ENCODE assay signal across 8 mouse cellular contexts in the genomic region with DNA sequence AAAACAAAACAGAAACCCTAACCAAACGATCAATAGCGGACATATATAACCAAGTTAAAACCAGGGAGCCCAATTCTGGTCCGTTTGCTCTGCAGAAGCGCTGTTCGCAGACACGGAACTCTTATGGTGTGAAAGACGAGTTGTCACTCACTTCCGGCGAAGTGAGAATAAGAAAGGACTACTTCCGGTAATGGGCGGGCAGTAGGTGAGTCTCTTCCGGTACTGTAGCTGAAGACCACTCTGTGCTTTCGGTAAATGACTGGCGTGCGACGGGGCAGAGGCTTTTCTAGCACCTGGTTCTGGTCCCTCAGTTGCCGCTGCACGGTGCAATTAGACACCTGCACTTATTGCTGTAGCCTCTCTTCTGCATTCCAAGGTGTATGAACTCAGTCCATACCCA. TPM values are rescaled to one million over a fixed set of nuclear protein-coding genes. Genes with fewer than 3 reads are reported as not detected.
DNase-seq lines count a peak whose midpoint lies in the region; ATAC-seq and TF ChIP-seq lines count a peak whose summit lies in the region.

A gene (plus strand): TSS at position 176 of the 400 bp plus-strand sequence.

- WGBS in large intestine, adult 2 months: under 1% methylated on average over 18 of the region's 18 CpGs
- WGBS in liver, postnatal 0 days (ENCODE audit: insufficient replicate concordance): under 1% methylated on average over 18 of the region's 18 CpGs
- 0% methylated on average over 18 of the region's 18 CpGs for WGBS in neural tube, embryonic 14.5 days

- peak within 1 kb of the TSS; percentile 62 for H3K27ac ChIP-seq in liver, postnatal 0 days (ENCODE audit: low read depth)
- H3K27ac ChIP-seq in neural tube, embryonic 14.5 days (ENCODE audit: low read depth, low read length): peak within 1 kb of the TSS; percentile 53

- peaks cover 66% of the 10 kb centered on the region for H3K4me1 ChIP-seq in erythroblast, embryonic 14.5 days (ENCODE audit: control insufficient read depth)
- peaks cover 22% of the 10 kb centered on the region for H3K4me1 ChIP-seq in liver, postnatal 0 days (ENCODE audit: insufficient read depth)
- peaks cover 26% of the 10 kb centered on the region for H3K4me1 ChIP-seq in neural tube, embryonic 14.5 days (ENCODE audit: control insufficient read depth, insufficient read depth, low read length)

- TF ChIP-seq CTCF in liver, postnatal 0 days (IDR thresholded peaks at IDR 0.05; ENCODE audit: low read depth): peak; percentile 7; the same call in 1 of the 2 replicates

- peak within 1 kb of the TSS; percentile 92 for H3K4me2 ChIP-seq in liver, postnatal 0 days (ENCODE audit: low read depth, low read length)
- peak within 1 kb of the TSS; percentile 99 for H3K4me2 ChIP-seq in neural tube, embryonic 14.5 days (ENCODE audit: low read depth, low read length)

- H3K36me3 ChIP-seq in erythroblast, embryonic 14.5 days (ENCODE audit: control insufficient read depth): peaks cover 34% of the 10 kb centered on the region
- H3K36me3 ChIP-seq in liver, postnatal 0 days (replicated peaks; ENCODE audit: insufficient read depth, low read length): peaks cover 13% of the 10 kb centered on the region
- peaks cover 11% of the 10 kb centered on the region; the same call in 1 of the 2 replicates for H3K36me3 ChIP-seq in neural tube, embryonic 14.5 days (ENCODE audit: control insufficient read depth, insufficient read depth, low read length)

- peak within 1 kb of the TSS; percentile 73 for H3K4me3 ChIP-seq in erythroblast, embryonic 14.5 days (replicated peaks)
- peak within 1 kb of the TSS; percentile 74 for H3K4me3 ChIP-seq in liver, postnatal 0 days (ENCODE audit: low read depth, low read length)
- H3K4me3 ChIP-seq in neural tube, embryonic 14.5 days (ENCODE audit: low read depth, low read length): peak within 1 kb of the TSS; percentile 54

- peak within 1 kb of the TSS; percentile 71 for H3K9ac ChIP-seq in liver, postnatal 0 days (replicated peaks)
- H3K9ac ChIP-seq in neural tube, embryonic 14.5 days (replicated peaks; ENCODE audit: low read depth, low read length): peak within 1 kb of the TSS; percentile 63

- intact Hi-C loops in heart, postnatal 14 days (cut with DNase I): no loop called here

- H3K9me3 ChIP-seq in erythroblast, embryonic 14.5 days (ENCODE audit: control insufficient read depth, low read length): no peaks in the 10 kb centered on the region
- no peaks in the 10 kb centered on the region for H3K9me3 ChIP-seq in liver, postnatal 0 days (ENCODE audit: low read length)
- no peaks in the 10 kb centered on the region for H3K9me3 ChIP-seq in neural tube, embryonic 14.5 days (ENCODE audit: control insufficient read depth, low read length)

- peak; percentile 44; the same call in 1 of the 2 replicates for TF ChIP-seq EP300 in liver, postnatal 0 days (IDR thresholded peaks at IDR 0.05; ENCODE audit: low read depth)

- peak; percentile 79 for ATAC-seq in liver, postnatal 0 days
- peak; percentile 75 for ATAC-seq in neural tube, embryonic 14.5 days (ENCODE audit: low read depth)

- peak; percentile 95 for DNase-seq in ES-CJ7 (ENCODE audit: low read depth, low spot score)
- DNase-seq in brain, embryonic 18.5 days (ENCODE audit: low read depth, low spot score): peak; percentile 82
- DNase-seq in heart, postnatal 14 days: peak; percentile 73 to 83
- no peak for DNase-seq in large intestine, adult 2 months (ENCODE audit: low read depth, low spot score)
- peak; percentile 80 for DNase-seq in liver, postnatal 0 days
- DNase-seq in thymus, postnatal 10 days (ENCODE audit: low spot score in 2 of 2): peak; percentile 62 to 82

- peaks cover 43% of the 10 kb centered on the region for H3K27me3 ChIP-seq in erythroblast, embryonic 14.5 days (ENCODE audit: control insufficient read depth)
- H3K27me3 ChIP-seq in liver, postnatal 0 days (ENCODE audit: insufficient read depth, low read length): peaks cover 24% of the 10 kb centered on the region
- H3K27me3 ChIP-seq in neural tube, embryonic 14.5 days (ENCODE audit: control insufficient read depth, insufficient read depth, low read length): 0 out of 2 replicates have a peak, but pooled peaks cover under 1% of the 10 kb centered on the region

RNA-seq across cellular contexts. Expression of the gene that starts here (rescaled TPM):
- 0.32 and 0.68 TPM in 2 replicates for polyA plus RNA-seq in erythroblast, embryonic 14.5 days (2012)
- 10 to 100 TPM; 10.5 to 11.0 TPM for total RNA-seq in heart, postnatal 14 days (2021)
- 30.4 and 39.6 TPM in 2 replicates for polyA plus RNA-seq in large intestine, adult 2 months (2012; rRNA removed)
- 5.5 and 7.2 TPM in 2 replicates for polyA plus RNA-seq in liver, postnatal 0 days (2015; fragmentation: Nextera tagmentation; extraction: Ambion mirVana)
- 29.5 and 31.8 TPM in 2 replicates for polyA plus RNA-seq in neural tube, embryonic 14.5 days (2014; fragmentation: Nextera tagmentation; extraction: Ambion mirVana)
